Mouse (Mus musculus) midbrain, embryonic 11.5 days (tissue): ENCODE results near the gene Ctrb1. TPM values are rescaled to one million over a fixed set of nuclear protein-coding genes. Genes with fewer than 3 reads are reported as not detected.

Source experiments
- microRNA-seq: library from miRNA; unstranded; fragments of <30 nt; microRNA quantifications from one replicate; pipeline ENCODE4, GENCODE M21; 2017
- polyA plus RNA-seq: library from polyadenylated mRNA; unstranded; fragments of >200 nt; fragmentation: Nextera tagmentation; extraction: Ambion mirVana; gene quantifications from 2 replicates; pipeline ENCODE4 v1.2.1, GENCODE M21; 2014

The Ctrb1 gene
- polyA plus RNA-seq, 1 experiment from 2014 or later, result not detected

Small RNA genes within 50 kb of the gene (microRNA-seq; reads per million reads assigned to microRNA genes)
- not detected for gene Mir7076

Other genes starting within 250 kb of the Ctrb1 start
- gene Wdr59, start 168.9 kb downstream of the Ctrb1 start, polyA plus RNA-seq, result 2.9 TPM in 2 replicates
- gene Znrf1, start 154.9 kb downstream of the Ctrb1 start, polyA plus RNA-seq, result 38.6 and 45.6 TPM in 2 replicates
- 0.19 and 0.22 TPM in 2 replicates for gene Ldhd, start 60.6 kb downstream of the Ctrb1 start, polyA plus RNA-seq
- gene Zfp1, start 47.6 kb downstream of the Ctrb1 start, polyA plus RNA-seq, result 23.8 and 25.6 TPM in 2 replicates
- gene Bcar1, start 52.8 kb upstream of the Ctrb1 start, polyA plus RNA-seq, result 36.2 and 42.1 TPM in 2 replicates
- gene Cfdp1, start 163.3 kb upstream of the Ctrb1 start, polyA plus RNA-seq, result 209 and 223 TPM in 2 replicates
- gene Tmem170, start 185.7 kb upstream of the Ctrb1 start, polyA plus RNA-seq, result 6.8 and 7.2 TPM in 2 replicates
- gene Chst5, start 219.4 kb upstream of the Ctrb1 start, polyA plus RNA-seq, result 2.4 TPM in 2 replicates
- 20.1 and 21.9 TPM in 2 replicates for gene Tmem231, start 242.9 kb upstream of the Ctrb1 start, polyA plus RNA-seq
- gene Gabarapl2, start 249.7 kb upstream of the Ctrb1 start, polyA plus RNA-seq, result 331 and 348 TPM in 2 replicates